Mouse (Mus musculus) mature B cell (primary cell): ENCODE results near the gene Ppp1r3c.
"Not testable (repeated sequence)": the region's sequence is repeated elsewhere in the genome, so short reads cannot be mapped to it uniquely, and the experiment has no call there.

Source experiments
- in situ Hi-C: fragments of 300-500 bp; cut with MboI; formaldehyde crosslinking; loops from 2 replicates; pipeline ENCODE4 v1.14.3; 2019

The Ppp1r3c gene

DNA sequence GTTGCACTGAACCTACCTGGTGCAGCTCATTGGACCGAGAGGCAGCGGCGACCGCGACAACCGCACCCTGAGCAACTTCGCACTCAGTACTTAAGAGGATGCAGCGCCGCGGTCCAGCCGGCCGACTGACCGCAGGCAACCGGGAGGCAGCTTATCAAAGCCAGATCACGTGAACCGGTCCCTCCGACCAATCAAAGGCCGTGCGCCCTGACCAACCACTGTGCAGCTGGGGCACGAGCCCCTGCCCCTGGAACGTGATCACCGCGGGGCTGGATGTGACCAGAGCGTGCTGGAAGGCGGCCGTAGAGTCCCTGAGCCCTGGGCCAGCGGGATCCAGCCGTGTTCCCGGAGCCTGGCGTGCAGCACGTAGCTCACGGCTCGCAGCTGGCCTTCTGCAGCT, at the start of gene Ppp1r3c:
Gene Ppp1r3c, minus strand, starts transcription at position 117 of the 400 bp plus-strand sequence.
- in situ Hi-C loops: no loop called here

DNA sequence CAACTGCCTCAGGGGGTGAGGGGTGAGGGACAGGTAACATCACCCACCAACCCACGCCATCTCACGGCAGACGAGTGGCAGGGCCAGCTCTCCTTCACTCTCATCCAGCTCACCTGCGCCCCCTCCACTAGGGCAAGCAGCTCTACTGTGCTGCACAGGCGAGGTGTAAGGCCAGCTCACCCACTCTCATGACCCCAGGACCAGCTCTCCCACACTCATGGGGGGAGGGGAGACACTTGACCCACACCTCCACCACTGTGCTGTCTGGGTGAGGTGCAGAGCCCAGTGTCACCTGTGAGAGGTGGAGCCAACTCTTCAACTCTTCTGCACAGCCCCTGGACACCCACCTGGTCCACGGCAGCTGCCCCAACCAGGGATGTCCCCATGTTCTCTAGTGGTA, 46.7 kb upstream of the Ppp1r3c start:
- in situ Hi-C loops: no loop called here

DNA sequence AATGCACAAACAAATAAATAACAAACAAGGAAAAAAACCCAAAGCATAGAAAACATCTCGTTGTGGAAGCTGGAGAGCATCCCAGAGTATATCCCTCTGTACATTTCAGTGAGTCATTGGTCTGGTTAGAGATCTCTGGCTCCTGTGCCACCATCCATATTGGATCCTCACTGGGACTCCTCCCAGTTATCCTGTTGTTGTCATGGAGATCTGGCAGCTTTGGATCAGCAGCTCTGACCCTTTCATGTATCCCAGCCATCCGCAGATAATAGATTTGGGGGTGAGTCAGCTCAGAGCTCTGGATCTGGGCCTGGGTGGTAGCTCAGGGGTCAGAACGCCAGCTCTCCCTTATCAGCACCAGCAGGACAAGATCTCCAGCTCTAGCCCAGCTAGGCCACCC, 46.1 kb upstream of the Ppp1r3c start:
- in situ Hi-C loops: no loop called here

DNA sequence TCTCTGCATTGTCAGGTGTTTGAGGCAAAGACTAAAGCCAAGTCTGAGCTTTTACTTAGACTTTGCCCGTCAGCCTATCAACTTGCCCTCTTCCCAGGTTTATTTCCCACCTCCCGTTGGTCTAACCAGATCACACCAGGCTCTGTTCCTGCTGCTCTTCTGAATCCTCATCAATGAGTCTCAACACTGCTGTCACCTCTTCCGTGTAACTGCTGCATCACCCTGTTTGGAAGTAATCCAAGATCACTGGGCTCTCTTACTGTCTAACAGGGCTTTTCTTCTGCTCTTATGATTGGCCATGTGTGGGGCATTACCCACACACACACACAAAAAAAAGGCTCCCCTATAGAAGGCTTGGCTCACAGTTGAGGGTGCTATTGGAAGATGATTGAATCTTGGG, 45.5 kb upstream of the Ppp1r3c start:
- in situ Hi-C loops: no loop called here

DNA sequence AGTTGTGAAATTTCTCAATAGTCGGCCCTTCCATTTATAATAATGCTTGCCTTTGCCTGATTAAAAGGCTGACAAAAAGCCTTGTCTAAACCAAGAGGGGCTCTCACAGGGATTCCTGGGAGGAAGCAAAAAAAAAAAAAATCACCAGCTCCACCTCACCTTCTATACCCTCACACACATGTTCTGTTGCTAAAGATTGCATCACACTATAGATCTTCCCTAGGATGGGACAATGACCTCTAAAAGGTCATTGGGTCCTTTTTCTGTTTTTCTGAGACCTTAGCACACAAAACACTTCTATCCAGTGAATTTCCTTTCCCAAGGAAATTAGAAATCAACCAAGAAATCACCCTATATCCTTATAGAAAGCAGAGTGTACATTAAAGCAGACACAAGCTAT, 43.9 kb upstream of the Ppp1r3c start:
- in situ Hi-C loops: no loop called here

DNA sequence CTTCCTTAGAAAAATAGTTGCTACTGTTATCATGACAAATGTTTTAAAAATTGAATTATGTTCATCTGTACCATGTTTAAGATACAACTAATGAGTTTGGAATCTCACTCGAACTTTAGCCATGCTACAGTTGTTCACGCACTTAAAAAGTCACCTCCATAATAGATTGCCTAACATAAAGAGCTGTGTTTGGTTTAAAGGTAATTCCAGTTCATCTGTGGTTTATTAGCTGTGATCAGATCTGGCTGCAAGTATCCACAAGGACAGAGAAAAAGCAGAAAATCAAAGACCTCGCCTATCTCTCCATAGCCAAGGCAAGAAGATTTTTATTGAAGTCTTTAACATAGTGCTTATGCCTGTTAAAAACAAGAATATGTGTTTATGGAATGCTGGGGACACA, 43.3 kb upstream of the Ppp1r3c start:
- in situ Hi-C loops: no loop called here

DNA sequence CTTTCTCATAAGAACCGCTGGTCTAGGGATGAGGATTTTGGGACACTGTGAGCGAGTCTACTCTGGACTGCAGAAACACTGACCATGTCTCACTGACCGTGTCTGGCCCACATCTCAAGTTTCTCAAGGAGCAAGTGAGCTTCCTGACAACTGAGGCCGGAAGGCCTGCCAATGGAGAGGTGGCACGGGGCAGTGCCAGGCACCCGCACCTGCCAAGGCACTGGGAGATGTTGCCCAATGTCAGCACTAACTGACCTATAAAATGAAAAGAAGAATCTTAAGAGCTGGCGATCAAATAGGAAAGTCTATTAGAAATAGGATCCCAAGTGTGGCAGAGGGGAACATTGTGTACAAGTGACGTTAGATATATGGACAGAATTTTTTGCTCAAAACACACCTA, 39.1 kb upstream of the Ppp1r3c start:
- in situ Hi-C loops: no loop called here

DNA sequence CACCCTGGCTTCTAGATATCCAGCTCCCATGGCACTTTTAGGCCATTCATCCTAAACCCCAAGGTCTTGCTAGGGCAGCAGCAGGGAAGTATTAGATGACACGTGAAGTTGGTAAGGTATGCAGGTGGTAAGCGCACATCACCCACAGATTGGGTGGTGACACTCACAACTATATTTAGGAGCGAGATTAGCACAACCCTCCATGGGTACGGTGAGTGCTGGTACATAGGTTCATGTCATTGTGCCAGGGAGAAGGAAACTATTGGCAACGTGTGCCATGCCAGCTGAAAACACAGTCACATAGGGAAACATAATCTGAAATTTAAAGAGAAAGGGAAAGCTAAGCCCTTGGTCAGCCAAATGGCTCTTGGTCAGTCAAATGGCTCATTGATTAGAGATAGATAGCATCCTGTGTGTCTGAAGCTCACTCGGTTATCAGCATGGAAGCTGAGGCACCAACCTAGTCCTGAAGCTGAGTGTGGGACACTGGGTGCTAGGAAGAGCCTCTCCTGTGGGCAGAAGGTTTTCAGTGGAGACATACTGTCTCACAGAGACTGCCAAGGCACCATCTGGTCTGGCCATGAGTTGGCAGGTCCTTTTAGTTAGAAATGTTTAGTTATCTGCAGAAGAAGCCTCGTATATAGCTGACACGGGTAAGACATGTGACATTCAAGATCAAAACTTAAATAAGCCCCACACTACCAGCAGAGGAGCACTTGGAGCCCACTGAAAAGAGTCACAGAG, 37.4 kb upstream of the Ppp1r3c start:
- in situ Hi-C loops: no loop called here

DNA sequence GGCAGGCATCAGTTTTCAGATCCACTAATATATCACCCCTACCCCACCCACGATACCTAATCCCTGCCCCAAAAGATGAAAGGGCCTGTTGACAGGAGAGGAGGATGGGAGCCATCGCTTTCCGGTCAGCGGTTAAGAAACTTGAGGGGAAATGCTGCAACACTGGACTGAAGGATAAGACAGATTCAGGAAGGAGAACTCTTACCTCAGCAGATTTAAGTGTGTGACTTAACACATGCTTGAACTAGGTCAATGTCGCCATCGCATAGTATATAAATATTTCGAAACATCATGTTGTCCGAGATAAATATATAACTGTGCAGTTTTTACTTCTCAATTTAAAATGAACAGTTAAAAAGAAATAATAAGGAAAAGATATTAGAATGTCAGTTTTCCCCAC, 31.6 kb upstream of the Ppp1r3c start:
- in situ Hi-C loops: no loop called here

DNA sequence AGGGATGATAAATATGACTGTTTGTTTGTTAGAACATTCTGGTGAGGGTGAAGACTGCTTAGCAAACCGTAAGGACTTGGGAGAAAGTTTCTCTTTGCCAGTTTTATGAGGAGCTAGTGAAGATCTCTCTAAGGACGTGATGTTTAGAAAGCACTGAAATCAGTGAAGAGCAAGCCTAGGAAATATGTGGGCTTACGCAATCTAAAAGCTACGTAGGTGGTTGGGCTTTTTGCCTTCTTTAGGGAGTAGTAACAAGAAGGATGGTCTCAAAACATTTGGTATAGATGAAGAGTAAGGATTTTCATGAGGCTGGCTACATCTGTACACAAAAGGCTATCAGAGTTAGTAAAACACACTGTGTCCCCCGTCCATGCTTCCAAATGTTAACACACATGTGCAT, 28.0 kb upstream of the Ppp1r3c start:
- in situ Hi-C loops: no loop called here

DNA sequence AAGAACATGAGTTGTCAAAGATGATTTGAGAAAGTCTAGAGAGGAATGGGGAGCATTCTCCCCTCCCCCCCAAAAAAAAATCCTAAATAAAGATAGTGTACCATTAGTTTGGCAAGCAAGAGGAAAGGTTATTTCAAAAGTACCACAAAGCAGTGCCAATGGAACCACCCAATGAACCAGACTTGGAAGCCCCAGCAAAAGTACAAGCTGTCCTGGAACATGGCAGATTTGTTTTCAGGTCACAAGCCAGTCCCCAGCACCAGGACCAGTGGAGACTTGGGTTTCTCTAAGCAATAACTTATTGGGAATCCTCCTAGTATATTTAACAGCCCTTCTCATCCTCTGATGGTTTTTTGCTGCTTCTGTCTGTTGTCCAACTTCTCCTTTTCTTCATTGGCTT, 12.5 kb upstream of the Ppp1r3c start:
- in situ Hi-C loops: no loop called here

DNA sequence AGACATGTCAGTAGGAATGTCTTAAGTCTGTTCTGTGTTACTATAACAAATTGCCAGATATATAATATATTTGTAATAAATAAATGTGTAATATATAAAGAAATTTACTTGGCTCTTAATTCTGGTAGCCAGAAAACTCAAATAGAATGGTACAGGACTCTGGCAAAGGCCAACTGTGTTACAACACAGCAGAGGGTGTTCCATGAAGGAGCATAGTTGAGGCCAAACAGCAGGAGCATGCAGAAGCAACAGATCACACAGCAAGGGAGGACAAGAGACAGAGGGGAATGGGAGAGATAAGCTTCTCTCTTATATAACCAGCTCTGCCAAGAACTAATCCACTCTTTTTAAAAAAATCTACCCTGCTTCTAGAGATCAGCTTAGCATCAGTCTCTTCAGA, 5.9 kb upstream of the Ppp1r3c start:
- in situ Hi-C loops: no loop called here

DNA sequence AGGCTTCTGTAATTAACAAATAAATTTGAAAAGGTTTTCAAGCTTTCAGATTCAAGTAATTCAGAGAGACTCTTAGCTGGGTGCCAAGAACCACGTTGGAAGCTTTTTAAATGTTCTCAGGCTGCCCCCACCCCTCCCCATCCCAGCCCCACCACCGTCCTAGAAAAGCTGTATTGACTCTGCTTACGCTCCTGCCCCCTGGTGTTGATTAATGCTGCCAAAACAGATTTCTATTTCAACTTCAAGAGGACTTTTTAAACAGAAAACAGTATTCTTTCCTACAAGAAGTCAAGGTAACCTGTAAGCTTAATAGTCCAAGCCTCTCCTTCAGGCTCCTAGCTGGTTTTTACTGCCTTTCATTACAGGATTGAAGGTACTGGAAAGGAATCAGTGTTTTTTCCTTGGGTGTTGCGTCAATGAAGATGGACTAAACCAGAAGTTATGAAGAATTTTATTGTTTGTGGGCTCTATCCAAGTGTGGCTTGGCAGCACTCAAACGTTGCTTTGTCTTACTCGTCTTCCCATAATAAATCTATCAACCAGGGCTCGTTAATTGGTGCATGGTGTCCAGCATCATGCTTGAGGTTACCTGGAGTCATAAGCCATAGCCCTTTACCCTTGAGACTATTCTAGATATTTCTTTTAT, 3.2 kb upstream of the Ppp1r3c start:
- in situ Hi-C loops: no loop called here

DNA sequence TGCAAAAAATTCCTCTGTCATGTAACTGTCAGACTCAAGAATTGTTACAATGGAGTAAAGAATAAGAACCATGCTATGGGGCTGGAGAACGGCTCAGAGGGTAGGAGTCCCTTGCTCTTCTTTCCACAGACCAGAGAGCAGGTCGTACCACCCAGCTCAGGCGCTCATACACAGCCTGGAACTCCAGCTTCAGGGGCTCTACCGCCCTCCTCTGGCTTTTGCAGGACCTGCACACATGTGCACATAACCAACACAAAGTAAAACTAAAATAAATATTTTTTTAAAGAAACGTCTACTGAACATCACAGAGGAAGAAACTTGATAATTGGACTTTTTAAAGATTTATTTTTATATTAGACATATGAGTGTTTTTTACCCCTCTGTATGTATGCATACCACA, 1.6 kb upstream of the Ppp1r3c start:
- in situ Hi-C loops: no loop called here

DNA sequence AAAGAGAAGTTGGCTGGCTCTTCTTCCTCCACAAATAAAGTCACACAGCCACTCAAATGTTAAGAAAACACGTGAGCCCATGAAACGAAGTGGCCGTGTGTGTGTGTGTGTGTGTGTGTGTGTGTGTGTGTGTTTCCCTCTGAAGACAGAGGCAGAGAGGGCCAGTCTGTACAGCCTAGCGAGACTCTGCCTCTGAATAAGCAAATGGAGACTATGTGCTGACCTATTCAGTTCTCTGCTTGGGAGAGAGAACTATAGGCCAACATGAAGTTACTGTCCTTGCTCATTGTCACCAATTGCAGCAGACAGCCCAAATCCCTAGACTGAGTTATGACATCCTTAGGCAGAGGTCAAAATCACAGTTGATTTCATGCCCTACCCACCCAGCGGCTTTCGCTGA, 634 bp upstream of the Ppp1r3c start:
- in situ Hi-C loops: no loop called here

DNA sequence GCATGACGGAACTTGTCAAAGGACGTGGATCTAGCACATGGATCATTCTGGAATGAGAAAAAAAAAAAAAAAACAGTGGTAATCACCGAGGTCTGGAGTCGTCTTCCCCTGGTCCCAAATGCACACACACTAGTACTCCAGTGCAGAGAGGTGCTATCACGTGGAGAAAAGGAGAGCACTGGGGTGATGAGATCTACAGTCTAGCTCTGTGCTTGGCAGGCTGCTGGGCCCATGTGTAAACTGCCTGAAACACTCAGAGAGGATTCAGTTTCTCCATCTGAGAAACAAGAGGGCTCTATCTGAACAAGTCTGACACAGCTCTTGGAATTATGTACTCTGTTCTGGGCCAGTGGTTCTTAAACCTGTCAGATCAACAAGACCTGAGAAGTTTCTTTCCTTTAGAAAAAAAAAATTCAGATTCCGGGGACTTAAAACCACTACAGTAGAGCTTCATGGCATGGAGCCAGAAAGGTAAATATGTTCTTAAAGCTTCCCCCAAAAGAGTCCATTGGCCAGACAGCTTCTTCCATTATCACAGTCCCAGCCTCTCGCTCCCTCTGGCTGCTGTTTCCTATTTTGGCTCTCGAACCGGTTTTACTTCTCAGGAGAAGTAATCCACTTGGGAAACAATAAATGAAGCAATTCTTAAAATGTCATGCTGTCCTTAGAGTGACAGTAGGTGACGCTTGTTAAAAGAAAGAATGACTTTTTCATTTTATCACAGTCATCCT, 2.0 kb downstream of the Ppp1r3c start:
- in situ Hi-C loops: no loop called here

DNA sequence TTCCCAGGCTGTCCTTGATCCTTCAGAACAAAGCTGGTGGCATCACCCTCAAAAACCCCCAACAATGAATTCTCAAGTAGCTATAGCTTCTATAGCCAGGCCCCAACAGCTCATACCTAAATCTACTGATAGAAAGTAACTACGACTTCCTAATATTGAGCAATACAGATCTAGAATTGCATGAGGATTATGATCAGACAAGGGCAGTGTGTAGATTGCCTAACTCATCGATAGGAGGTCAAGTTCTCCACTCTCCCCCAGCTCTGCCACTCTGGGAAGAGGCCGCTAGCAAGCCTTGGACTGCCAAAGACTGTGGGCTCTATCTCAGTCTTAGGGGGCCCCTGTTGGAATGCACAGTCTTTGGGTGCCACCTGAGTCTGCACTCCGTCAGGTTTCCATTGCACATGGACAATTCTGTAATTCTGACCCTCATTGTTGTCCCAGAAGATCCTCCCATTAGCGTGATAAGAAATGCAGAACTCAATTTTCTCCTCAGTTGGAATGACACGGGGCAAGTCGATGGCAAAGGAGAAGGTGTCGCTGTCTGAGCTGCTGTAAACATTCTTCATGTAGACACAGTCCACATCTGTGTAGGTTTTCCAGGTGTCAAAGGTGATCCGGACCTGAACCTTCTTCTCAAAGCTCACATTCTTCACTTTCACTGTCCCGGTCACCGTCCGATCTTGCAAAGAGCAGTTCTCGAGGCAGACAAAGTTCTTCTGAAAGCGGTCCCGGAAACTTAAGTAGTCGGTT, 3.1 kb downstream of the Ppp1r3c start:
- in situ Hi-C loops: no loop called here

DNA sequence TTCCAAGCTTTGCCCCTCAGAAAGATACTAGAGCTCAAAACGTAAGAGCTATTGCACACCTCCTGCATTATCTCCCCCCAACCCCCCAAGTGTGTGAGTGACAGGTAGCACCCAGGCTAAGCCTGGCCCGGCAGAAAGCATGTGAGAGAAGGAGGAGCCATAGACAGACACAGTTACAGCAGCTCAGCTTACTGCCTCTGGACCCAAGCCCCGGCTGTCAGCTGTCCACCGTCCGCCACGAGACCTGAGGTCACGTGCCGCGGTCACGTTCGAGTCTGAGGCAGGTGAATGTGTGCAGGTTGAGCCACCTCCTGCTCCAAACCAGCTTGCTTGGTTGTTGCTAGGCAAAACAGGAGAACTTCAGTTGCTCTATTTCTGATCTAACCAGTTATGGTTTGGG, 5.1 kb downstream of the Ppp1r3c start:
- in situ Hi-C loops: no loop called here

DNA sequence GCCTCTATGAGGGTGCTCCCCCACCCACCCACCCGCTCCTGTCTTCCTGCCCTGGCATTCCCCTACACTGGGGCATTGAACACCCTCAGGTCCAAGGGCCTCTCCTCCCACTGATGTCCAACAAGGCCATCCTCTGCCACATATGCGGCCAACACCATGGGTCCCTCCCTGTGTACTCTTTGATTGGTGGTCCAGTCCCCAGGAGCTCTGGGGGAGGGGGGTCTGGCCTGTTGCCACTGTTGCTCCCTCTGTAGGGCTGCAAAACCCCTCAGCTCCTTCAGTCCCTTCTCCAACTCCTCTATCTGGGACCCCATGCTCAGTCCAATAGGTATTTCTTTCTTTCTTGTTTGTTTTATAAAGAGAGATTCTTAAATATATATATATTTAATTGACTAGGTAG, 6.0 kb downstream of the Ppp1r3c start:
- in situ Hi-C loops: not testable (repeated sequence)

DNA sequence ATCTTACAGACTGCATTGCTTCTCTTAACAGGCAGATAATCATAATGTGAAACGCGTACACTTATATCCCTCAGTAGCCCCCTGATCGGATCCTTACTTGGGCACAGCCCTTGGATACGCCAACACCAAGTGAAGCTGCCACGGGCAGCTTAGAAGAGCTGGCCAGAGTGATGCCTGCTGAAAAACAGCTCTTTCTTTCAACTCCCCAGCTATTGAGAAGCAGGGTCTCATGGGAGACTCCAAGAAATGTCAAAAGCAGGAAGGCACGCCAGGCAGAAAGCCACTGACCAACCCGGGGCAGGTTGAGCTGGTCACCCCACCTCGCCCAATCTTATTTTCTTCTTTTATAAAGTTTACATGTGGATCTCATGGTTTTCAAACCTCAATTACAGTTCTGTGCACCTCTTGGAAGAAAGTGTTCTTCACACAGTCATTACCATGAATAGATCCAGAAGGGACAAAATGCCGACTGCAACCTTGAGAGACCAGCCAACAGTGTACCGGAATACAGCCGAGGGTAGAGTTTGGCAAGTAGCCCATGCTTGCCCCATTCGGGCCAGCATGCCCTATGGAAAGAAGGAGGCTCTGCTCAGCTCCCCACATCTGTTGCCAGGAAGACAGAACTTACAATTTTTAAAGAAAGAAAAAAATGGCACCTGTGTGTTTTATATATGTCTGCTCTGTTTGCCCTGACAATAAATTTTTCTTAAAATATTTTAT, 7.6 kb downstream of the Ppp1r3c start:
- in situ Hi-C loops: no loop called here

DNA sequence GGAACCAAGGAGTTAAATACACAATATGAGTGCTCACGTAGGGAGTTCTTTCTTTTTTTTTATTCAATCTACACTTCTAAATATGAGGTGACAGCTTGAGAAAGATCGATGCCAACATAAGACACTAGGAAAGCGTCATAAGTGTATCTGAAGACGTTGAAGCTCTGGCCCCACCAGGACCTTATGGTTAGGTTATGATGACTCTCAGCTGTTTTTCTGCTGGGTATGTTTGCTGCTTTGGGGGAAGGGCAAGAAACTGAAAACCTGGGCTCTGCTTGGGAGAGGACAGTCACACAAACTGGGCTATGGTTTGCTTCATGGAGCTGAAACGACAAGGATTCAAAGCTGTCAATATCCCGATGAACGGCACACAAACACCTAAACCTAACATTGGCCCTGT, 11.5 kb downstream of the Ppp1r3c start:
- in situ Hi-C loops: no loop called here

DNA sequence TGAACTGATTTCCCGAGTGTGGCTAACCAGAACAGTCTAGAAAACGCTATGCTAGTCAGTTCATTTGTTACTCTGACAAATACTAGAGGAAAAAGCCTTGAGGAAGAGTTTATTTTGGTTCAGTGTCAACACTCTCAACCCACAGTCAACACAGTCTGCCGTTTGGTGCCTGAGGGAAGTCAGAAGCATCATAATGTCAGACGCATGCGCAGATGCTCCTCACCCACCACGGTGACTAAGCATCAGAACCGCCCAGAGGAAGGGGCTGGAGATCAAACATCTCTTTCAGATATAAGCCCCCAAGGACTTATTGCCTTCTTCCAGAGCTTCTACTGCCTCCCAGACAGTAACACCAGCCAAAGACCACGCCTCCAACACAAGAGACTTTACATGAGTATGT, 15.3 kb downstream of the Ppp1r3c start:
- in situ Hi-C loops: no loop called here
